Mouse (Mus musculus): ENCODE data around the gene Adamts9.

DNA sequence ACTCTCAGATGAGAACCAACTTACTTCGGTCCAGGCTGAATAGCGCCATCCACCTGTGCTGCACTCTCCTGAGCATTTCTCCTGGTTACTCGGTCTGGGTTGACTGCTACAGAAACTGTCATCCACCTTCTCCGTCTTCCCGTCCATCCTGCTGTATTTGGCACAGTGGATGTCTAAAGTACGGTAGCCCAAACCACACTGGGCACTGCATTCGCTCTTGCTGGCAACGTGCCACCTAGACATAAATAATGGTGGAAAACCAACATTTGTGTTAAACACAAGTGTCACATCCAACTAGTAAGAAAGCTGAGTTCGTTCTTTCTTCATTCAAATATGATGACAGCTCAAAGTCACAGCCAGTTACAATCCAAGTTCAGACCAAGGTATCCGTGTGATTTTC lies 70.5 kb downstream of the Adamts9 start:
- TF ChIP-seq CTCF (IDR thresholded peaks at IDR 0.05; ENCODE audit: low read depth, low read length) (no peak), TAL1 (conservative IDR thresholded peaks at IDR 0.05; ENCODE audit: low read depth, low read length) (no peak), GATA1 (IDR thresholded peaks at IDR 0.05; ENCODE audit: borderline replicate concordance, low read length) (no peak)
